Mouse (Mus musculus) testis, adult 2 months (tissue): ENCODE measurements around the gene Atn1.

Experiments used
- CTCF ChIP-seq: fragments of 200-500 bp; IDR thresholded peaks from 2 replicates; pipeline ENCODE4 v1.5.1; 2012; ENCODE audit warnings: low read depth, mild to moderate bottlenecking, inconsistent platforms, low read length, moderate library complexity; ENCODE audit not compliant: control insufficient read depth, insufficient read depth, insufficient replicate concordance
- POLR2A ChIP-seq: fragments of 200-500 bp; IDR thresholded peaks from 2 replicates; pipeline ENCODE4 v1.6.1; 2012; ENCODE audit warnings: low read depth, mild to moderate bottlenecking, inconsistent platforms, low read length, moderate library complexity; ENCODE audit not compliant: control insufficient read depth

GRCm38 (mm10) chr6:124704417-124704816, 51.9 kb downstream of the Atn1 start:
- no peak for TF ChIP-seq POLR2A
- TF ChIP-seq CTCF = no peak
